Mouse (Mus musculus): ENCODE data around the gene G530012D18Rik.
"Not testable (repeated sequence)": the region's sequence is repeated elsewhere in the genome, so short reads cannot be mapped to it uniquely, and the experiment has no call there.

The G530012D18Rik gene

DNA sequence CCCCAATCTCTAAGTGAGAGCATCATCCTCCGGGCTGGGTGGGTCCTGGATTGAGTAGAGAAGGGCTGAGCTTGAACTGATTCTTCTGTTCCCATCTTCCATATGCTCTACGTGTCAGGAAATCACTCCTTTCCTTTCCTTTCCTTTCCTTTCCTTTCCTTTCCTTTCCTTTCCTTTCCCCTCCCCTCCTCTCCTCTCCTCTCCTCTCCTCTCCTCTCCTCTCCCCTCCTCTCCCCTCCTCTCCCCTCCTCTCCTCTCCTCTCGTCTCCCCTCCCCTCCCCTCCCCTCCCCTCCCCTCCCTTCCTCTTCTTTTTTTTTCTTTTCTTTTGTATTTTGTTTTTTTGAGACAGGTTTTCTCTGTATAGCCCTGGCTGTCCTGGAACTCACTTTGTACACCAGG, at the start of gene G530012D18Rik:
G530012D18Rik (plus strand) TSS at position 301 of the 400 bp plus-strand sequence.
- not testable (repeated sequence) for DNase-seq (ENCODE audit: low read depth, low spot score)

DNA sequence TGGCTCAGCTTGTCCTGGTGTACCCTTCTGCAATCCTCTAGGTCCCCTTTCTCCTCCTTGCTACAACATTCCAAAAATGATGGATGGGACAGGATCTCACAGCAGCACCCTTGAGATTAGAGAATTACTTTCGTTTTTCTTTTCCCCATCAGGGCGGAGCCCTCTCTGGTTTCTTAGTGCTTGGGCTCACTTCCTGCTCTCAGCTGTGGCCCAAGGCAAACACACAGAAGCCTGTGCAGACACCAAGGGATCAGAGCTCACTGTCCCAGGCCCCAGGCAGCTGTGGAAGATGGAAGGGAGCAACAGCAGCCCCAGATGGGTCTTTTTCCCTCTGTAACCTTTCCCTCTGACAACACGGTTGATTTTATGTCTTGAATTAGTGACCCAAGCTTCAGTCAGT, 49.1 kb upstream of the G530012D18Rik start:
- DNase-seq (ENCODE audit: low read depth, low spot score) = not testable (repeated sequence)

- DNase-seq (ENCODE audit: low read depth, low spot score) = not testable (repeated sequence)
These were observed 46.9 kb upstream of the G530012D18Rik start for GRCm38 (mm10) chr1:85528451-85529110.

DNA sequence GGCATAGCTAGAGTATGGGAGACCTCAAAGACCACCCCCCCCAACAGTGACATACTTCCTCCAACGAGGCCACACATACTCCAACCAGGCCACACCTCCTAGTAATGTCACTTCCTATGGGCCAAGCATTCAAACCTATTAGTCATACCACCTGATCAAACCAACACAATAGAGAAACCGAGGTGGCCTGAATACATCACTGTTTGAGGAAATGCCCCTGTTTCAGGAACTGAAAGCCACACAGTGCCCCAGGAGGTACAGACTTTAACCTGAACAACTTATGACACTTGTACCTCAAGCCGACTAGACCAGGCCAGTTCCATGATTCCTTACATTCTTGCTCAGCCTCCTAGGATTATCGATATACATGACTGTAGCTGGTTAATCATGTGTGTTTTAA, 31.7 kb upstream of the G530012D18Rik start:
- not testable (repeated sequence) for DNase-seq (ENCODE audit: low read depth, low spot score)

DNA sequence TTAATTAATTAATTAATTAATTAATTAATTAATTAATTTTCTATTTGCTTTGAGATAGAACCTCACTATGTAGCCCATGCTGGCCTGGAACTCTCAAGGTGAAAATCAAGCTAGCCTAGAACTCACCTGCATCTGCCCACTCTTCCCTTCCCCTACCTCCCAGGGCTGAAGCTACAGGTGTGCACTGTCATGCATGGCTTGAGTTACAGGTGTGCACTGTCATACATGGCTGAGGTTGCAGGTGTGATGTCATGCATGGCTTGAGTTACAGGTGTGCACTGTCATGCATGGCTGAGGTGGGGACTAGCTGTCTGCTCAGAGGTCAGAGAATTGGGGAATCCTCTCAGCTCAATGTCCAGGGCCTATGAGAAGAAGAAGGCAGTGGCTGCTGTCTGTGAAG, 29.0 kb upstream of the G530012D18Rik start:
- DNase-seq (ENCODE audit: low read depth, low spot score) = not testable (repeated sequence)

GRCm38 (mm10) chr1:85555261-85555660, 20.2 kb upstream of the G530012D18Rik start:
- not testable (repeated sequence) for DNase-seq (ENCODE audit: low read depth, low spot score)

- DNase-seq (ENCODE audit: low read depth, low spot score) = not testable (repeated sequence)
These were observed 1.9 kb upstream of the G530012D18Rik start for GRCm38 (mm10) chr1:85573554-85573953.

- DNase-seq (ENCODE audit: low read depth, low spot score) = not testable (repeated sequence)
These were observed 3.0 kb downstream of the G530012D18Rik start for GRCm38 (mm10) chr1:85578372-85579010.

- not testable (repeated sequence) for DNase-seq (ENCODE audit: low read depth, low spot score)
These were observed 4.0 kb downstream of the G530012D18Rik start for GRCm38 (mm10) chr1:85579199-85580147.

- not testable (repeated sequence) for DNase-seq (ENCODE audit: low read depth, low spot score)
These were observed 4.7 kb downstream of the G530012D18Rik start for GRCm38 (mm10) chr1:85580148-85580534.

DNA sequence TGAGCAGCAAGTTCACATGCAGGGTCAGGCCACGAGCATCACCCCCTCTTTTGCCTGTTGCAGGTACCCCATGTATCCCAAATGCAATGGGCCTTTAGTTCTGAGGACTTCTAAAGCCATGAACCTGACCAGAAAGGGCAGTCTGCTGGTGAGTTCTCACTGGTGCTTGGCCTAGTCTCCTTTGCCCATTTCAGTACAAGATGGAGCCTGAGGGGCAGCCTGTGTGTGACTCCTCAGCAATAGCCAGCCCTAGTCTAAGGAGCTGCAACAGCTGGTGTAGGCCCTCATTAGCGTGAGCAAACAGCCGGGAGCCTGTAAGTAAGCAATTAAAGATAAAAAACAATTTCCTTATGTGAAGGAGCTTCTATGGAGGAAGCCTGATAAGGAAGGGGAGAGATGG, 5.1 kb downstream of the G530012D18Rik start:
- not testable (repeated sequence) for DNase-seq (ENCODE audit: low read depth, low spot score)

DNA sequence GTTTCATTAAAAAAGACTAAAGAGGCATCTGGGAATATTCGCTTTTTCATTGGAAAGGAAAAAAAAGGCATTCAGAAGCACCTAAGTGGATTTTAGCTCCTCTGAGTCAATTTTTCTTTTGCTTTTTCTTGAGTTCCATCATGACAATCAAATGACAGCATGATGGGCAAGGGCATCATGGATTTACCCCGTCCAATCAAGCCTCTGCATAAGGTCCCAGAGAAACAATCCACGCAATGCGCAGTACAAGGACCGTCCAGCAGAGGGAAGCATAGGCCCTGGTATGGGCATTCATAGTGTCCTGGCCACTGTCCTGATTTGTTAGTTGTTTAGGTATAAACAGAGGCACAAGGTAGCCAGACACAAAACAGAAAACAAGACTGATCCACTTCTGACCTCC, 6.0 kb downstream of the G530012D18Rik start:
- DNase-seq (ENCODE audit: low read depth, low spot score) = not testable (repeated sequence)

GRCm38 (mm10) chr1:85588697-85589096, 13.2 kb downstream of the G530012D18Rik start:
- DNase-seq (ENCODE audit: low read depth, low spot score) = not testable (repeated sequence)

DNA sequence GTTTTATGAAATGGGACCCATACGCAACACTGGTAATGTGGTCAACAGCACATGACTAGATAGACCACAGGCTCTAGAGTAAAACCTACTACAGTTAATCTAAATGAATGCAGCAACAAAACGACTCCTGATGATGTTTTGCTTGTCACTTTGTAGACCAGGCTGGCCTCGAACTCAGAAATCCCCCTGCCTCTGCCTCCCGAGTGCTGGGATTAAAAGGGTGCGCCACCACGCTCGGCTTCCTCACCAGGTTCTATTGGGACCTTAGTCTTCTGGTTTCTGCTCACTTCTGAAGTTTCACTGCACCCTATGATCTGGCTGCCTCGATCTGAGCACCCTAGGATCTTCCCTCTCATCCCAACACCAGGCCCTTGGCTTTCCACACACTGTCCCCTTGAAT, 17.1 kb downstream of the G530012D18Rik start:
- not testable (repeated sequence) for DNase-seq (ENCODE audit: low read depth, low spot score)

DNA sequence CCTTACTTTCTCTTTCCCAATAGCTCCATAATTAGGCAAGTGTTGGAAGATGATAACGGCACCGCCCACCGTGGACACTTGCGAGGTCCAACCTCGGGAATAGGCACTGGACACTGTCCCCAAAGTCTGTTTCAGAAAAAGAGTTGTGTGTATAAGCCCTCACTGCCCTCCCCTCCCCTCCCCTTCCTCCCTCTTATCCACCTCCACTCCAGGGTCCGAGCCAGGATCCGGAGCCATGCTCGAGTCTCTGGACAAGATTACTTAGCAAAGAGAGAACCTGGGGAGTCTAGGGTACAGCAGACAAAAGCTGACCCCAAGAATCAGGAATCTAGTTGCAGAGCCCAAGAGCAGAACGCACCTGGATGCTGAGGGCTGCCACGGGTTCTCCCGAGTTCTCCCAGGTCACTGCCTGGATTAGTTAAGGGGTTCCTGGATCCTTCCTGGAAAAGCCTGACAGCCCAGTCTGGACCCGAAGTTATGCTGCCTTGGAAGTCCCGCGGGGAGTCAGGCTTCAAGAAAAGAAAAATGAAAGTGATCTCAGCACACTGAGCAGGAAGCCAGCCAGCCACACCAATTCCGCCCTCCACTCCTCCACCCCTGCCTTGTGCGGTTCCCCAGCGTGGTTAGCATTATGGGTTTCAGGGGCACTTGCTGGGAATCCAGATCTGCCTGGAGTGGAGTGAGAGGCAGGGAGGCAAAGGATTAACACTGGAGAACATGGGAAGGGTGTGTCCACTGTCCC, 23.0 kb downstream of the G530012D18Rik start, which contains the start of gene Sp110:
Sp110 (minus strand) TSS at position 547 of the 742 bp plus-strand sequence.
- not testable (repeated sequence) for DNase-seq (ENCODE audit: low read depth, low spot score)

GRCm38 (mm10) chr1:85600078-85600477, 24.6 kb downstream of the G530012D18Rik start, which contains the start of gene Sp140:
Sp140 (plus strand) TSS chr1:85600378.
- DNase-seq (ENCODE audit: low read depth, low spot score) = not testable (repeated sequence)

- DNase-seq (ENCODE audit: low read depth, low spot score) = not testable (repeated sequence)
These were observed 25.3 kb downstream of the G530012D18Rik start for GRCm38 (mm10) chr1:85600794-85601193.

DNA sequence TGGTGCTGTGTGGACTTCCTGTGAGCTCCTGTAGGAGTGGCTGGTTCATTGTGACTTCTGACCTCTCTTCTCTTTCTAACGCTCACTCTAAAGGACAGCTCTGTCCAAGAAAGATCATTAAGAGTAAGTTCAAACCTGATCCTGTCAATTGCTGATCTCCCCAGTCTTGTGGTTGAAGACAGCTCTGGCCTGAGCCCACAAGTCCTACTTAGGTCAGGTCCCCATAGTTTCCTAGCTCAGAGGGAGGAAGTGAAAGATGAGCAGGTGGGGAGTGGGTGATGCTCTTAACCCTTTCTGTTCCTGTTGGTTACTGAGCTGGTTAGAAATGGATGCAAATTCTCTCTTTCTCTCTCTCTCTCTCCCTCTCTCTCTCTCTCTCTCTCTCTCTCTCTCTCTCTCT, 28.9 kb downstream of the G530012D18Rik start:
- not testable (repeated sequence) for DNase-seq (ENCODE audit: low read depth, low spot score)

GRCm38 (mm10) chr1:85608361-85608760, 32.9 kb downstream of the G530012D18Rik start:
- not testable (repeated sequence) for DNase-seq (ENCODE audit: low read depth, low spot score)

- DNase-seq (ENCODE audit: low read depth, low spot score) = not testable (repeated sequence)
These were observed 35.1 kb downstream of the G530012D18Rik start for GRCm38 (mm10) chr1:85610581-85610980.

DNA sequence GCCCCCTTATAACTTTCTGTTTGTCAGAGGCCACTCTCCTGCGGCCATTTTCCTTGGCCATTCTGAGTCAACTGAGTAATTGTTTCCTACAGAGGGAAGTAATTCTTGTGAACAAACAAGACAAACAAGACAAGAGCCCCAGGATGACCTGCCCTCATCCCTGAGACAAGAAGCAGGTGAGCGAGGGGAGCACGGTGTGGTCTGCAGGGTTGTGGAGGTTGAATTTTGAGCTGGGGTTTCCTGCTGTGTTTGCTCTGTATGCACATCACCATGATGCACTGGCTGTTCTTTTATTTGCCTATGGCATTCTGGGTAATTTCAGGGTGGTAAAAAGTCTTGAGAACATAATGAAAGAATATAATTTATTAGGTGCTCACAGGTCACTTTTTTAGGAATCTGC, 39.6 kb downstream of the G530012D18Rik start:
- DNase-seq (ENCODE audit: low read depth, low spot score) = not testable (repeated sequence)
